28 mouse cellular contexts compared by ENCODE assay signal in the genomic region with DNA sequence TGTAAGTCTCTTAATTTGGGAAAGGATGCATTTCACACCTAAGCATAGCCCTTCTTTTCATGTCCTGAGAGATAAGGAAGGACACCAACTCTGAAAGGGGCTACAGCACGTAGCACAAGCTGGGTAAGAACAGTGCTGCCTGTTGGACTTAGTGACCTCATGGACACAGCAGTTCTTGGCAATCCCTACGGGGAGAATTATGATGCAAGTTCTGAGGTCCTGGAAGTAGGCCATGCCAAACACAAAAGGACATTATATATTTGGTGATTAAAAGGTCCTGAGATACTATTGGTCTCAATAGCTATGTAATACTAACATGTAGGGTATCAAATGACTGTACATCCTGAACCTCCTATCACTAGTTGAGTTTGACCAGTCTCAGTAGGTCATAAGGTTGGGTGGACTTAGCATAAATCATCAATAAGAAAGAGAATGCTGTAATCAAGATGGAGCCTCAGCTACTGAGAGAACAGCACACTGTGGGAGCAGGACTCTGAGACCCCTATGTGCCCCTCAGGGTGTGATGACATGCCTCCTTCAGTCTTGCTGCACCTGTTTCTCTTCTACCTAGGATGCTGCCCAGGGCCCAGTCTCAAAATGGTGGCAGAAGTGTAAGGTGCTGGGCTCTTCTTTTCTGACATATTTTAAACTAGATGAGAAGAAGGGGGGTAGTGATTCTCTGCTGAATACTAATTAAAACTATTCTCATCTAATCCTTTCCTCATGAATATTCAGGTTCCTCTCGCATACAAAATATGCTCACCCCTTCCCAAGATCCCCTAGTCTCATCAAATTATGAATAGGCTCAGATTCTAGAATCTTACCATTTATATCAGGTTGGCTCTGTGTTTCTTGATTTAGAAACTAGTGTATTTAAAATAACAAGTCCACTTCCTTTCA.
DNase-seq lines count a peak whose midpoint lies in the region; ATAC-seq and TF ChIP-seq lines count a peak whose summit lies in the region.
"Had no signal": no experiment of that assay in that cellular context is flagged by ENCODE, and none has a peak within 500 bp of the region (broad histone marks: within the 10 kb centered on the region; RNA-seq: fewer than 3 reads in every experiment).

No protein-coding gene starts in this region.

- peak; percentile 12 for DNase-seq in adrenal gland, postnatal 14 days
- DNase-seq in adrenal gland, postnatal 4 days (ENCODE audit: low spot score in 2 of 2): no peak
- DNase-seq in liver, adult 2 months (ENCODE audit: extremely low read depth, low read depth, low spot score): peak; percentile 82
- no peak for DNase-seq in liver
- DNase-seq in NIH3T3 (ENCODE audit: low read depth): peak; percentile 28
- peak; percentile 55 for DNase-seq in forebrain, embryonic 14.5 days (ENCODE audit: low spot score)
- no peak for DNase-seq in lung, postnatal 36 days
- DNase-seq in spleen, postnatal 36 days (ENCODE audit: low spot score in 2 of 2): no peak
- DNase-seq: adrenal gland, adult 8-10 months; cerebellum, adult 2 months; cerebellum, postnatal 14 days; heart, postnatal 14 days; kidney, adult 2 months; kidney, postnatal 36 days; liver, postnatal 0 days; right cerebral cortex, postnatal 25 days; thymus, adult 18-20 months; thymus, postnatal 25 days had no signal

- 41% methylated on average over 3 of the region's 3 CpGs for WGBS in liver, adult 2 months
- 61% methylated on average over 3 of the region's 3 CpGs for WGBS in forebrain, embryonic 14.5 days

- no peaks in the 10 kb centered on the region for H3K36me3 ChIP-seq in liver, adult 2 months (ENCODE audit: control insufficient read depth, insufficient read depth, low read length)
- no peaks in the 10 kb centered on the region for H3K36me3 ChIP-seq in forebrain, embryonic 14.5 days (ENCODE audit: control insufficient read depth, insufficient read depth, low read length)
- H3K36me3 ChIP-seq: embryonic facial prominence, embryonic 10.5 days; embryonic facial prominence, embryonic 15.5 days; intestine, embryonic 15.5 days; limb, embryonic 12.5 days; liver, embryonic 12.5 days had no signal

- ATAC-seq in forebrain, embryonic 14.5 days: peak; percentile 77
- ATAC-seq: hindbrain, embryonic 16.5 days; intestine, embryonic 15.5 days; liver, embryonic 12.5 days; liver, postnatal 0 days had no signal

- TF ChIP-seq CTCF in liver, adult 2 months (IDR thresholded peaks at IDR 0.05; ENCODE audit: low read depth, low read length): no peak

- no peaks in the 10 kb centered on the region for H3K9me3 ChIP-seq in forebrain, embryonic 14.5 days (replicated peaks; ENCODE audit: control insufficient read depth, low read length)
- H3K9me3 ChIP-seq: embryonic facial prominence, embryonic 10.5 days; embryonic facial prominence, embryonic 15.5 days; intestine, embryonic 15.5 days; limb, embryonic 12.5 days; liver, embryonic 12.5 days had no signal

- H3K4me3 ChIP-seq in liver, adult 2 months (ENCODE audit: insufficient read depth, low read depth, low read length): no peak overlapping the region
- H3K4me3 ChIP-seq in forebrain, embryonic 14.5 days (ENCODE audit: low read depth, low read length): no peak overlapping the region
- H3K4me3 ChIP-seq: embryonic facial prominence, embryonic 10.5 days; embryonic facial prominence, embryonic 15.5 days; intestine, embryonic 15.5 days; layer of hippocampus, adult 2 months; left cerebral cortex, adult 2 months; limb, embryonic 12.5 days; liver, embryonic 12.5 days had no signal

- H3K27me3 ChIP-seq in liver, adult 2 months (ENCODE audit: control insufficient read depth, insufficient read depth, low read length): no peaks in the 10 kb centered on the region
- H3K27me3 ChIP-seq in forebrain, embryonic 14.5 days (replicated peaks; ENCODE audit: control insufficient read depth, insufficient read depth, low read length): no peaks in the 10 kb centered on the region
- H3K27me3 ChIP-seq: embryonic facial prominence, embryonic 15.5 days; intestine, embryonic 15.5 days; limb, embryonic 12.5 days; liver, embryonic 12.5 days had no signal

- no peak overlapping the region for H3K27ac ChIP-seq in liver, adult 2 months (replicated peaks; ENCODE audit: insufficient read depth, low read depth, low read length)
- no peak overlapping the region for H3K27ac ChIP-seq in forebrain, embryonic 14.5 days (ENCODE audit: low read depth, low read length)
- H3K27ac ChIP-seq: embryonic facial prominence, embryonic 10.5 days; embryonic facial prominence, embryonic 15.5 days; intestine, embryonic 15.5 days; layer of hippocampus, adult 2 months; left cerebral cortex, adult 2 months; limb, embryonic 12.5 days; liver, embryonic 12.5 days; macrophage; stomach, postnatal 0 days had no signal

- peaks cover 2% of the 10 kb centered on the region; the same call in 1 of the 2 replicates for H3K4me1 ChIP-seq in liver, adult 2 months (ENCODE audit: control insufficient read depth, insufficient read depth, low read length)
- H3K4me1 ChIP-seq in forebrain, embryonic 14.5 days (ENCODE audit: control insufficient read depth, insufficient read depth, low read length): no peaks in the 10 kb centered on the region
- H3K4me1 ChIP-seq: embryonic facial prominence, embryonic 10.5 days; embryonic facial prominence, embryonic 15.5 days; intestine, embryonic 15.5 days; limb, embryonic 12.5 days; liver, embryonic 12.5 days had no signal

- TF ChIP-seq POLR2A in liver, adult 2 months (IDR thresholded peaks at IDR 0.05; ENCODE audit: extremely low read depth, insufficient read depth, low read length): no peak

- no peak overlapping the region for H3K4me2 ChIP-seq in forebrain, embryonic 14.5 days (ENCODE audit: low read length)
- H3K4me2 ChIP-seq: embryonic facial prominence, embryonic 15.5 days; intestine, embryonic 15.5 days; limb, embryonic 12.5 days; liver, embryonic 12.5 days had no signal

- no peaks in the 10 kb centered on the region for H3K79me2 ChIP-seq in liver, adult 2 months (ENCODE audit: control insufficient read depth, insufficient read depth, low read length)

- no peak overlapping the region for H3K9ac ChIP-seq in liver, adult 2 months (ENCODE audit: low read depth, low read length)
- no peak overlapping the region for H3K9ac ChIP-seq in forebrain, embryonic 14.5 days (ENCODE audit: low read length)
- H3K9ac ChIP-seq: embryonic facial prominence, embryonic 15.5 days; intestine, embryonic 15.5 days; limb, embryonic 12.5 days; liver, embryonic 12.5 days; liver, postnatal 0 days had no signal

Comparison
In these comparisons a context has a peak if more than half of its experiments do, and no peak if none do; other contexts are left out.
1. DNase-seq: peak in adrenal gland, postnatal 14 days (single experiment), liver, adult 2 months (single experiment), NIH3T3 (single experiment) and forebrain, embryonic 14.5 days (single experiment); none in adrenal gland, postnatal 4 days (0 of 2), liver (single experiment), lung, postnatal 36 days (single experiment) and spleen, postnatal 36 days (0 of 2).